Mouse (Mus musculus): Measurements from ENCODE around the gene Olfm2. TPM values are rescaled to one million over a fixed set of nuclear protein-coding genes. Genes with fewer than 3 reads are reported as not detected.
"Not testable (repeated sequence)": the region's sequence is repeated elsewhere in the genome, so short reads cannot be mapped to it uniquely, and the experiment has no call there.

Olfm2 gene
- polyA plus RNA-seq, 1 experiment from 2014 or later = 226 TPM

DNA sequence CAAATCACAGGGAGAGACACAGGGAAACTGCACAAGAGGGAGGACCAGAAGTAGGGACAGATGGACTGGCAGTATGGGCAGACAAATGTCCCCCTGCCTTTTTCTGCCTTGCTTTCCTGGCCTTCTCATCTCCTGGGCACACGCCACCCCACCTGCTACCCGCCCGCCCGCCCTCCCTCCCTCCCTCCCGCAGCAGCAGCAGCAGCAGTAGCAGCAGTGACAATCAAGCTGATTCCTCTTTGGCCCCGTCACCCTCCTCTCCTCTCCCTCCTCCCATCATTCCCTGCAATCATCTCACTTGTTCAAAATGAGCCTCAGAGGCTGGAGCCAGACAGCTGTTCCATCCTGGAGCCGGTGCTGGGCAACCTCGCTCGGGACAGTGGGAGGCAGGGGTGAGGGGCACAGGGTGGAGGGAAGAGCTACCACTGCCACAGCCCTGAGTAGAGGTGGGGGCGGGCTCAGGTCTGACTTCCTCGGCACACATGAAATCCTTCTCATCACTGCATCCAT, 32.6 kb downstream of the Olfm2 start:
- Histone ChIP-seq H3K4me2 (no peak overlapping the region), H3K4me1 (replicated peaks) (peaks cover 17% of the 10 kb centered on the region), H3K27me3 (no peaks in the 10 kb centered on the region), H3K27ac (replicated peaks) (peak overlapping the region; percentile 75), H3K9ac (0 out of 2 replicates have a peak overlapping the region, but pooled peaks have one; percentile 9), H3K4me3 (no peak overlapping the region), H3K9me3 (no peaks in the 10 kb centered on the region), H3K36me3 (peaks cover 3% of the 10 kb centered on the region; the same call in 1 of the 2 replicates)
- WGBS = 9% methylated on average over 8 of the region's 11 CpGs
- peak; percentile 71 for ATAC-seq (ENCODE audit: low FRiP score, low read depth)

DNA sequence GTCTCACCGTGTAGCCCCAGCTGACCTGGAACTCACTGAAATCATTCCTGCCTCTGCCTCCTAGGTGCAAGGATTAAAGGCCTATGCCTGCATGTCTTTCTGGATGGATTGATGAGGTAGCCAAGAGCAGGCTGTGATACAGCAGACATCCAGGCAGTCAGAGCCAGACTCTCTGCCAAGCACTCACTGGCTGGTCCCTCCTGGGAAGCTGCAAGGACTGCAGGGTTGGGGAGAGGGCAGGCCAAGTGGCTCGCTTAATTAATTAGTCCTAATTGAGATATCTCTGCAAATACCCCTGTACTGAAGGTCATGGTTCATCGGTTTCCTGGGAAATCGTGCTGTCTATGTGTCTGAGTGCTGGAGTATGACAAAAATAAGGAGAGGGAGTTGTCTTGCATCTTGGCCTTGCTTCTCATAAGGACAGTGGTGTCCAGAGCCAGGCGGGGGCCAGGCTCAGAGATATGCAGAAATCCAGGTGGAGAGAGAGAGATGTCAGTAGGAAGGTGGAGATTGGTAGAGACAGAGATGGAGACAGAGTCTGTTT, 33.1 kb downstream of the Olfm2 start:
- H3K4me3 ChIP-seq = no peak overlapping the region
- H3K36me3 ChIP-seq = peaks cover 3% of the 10 kb centered on the region; the same call in 1 of the 2 replicates
- peaks cover 17% of the 10 kb centered on the region for H3K4me1 ChIP-seq (replicated peaks)
- no peak overlapping the region for H3K9ac ChIP-seq
- ATAC-seq (ENCODE audit: low FRiP score, low read depth) = peak; percentile 57
- 45% methylated on average over 5 of the region's 5 CpGs for WGBS
- H3K4me2 ChIP-seq = no peak overlapping the region
- H3K27ac ChIP-seq (replicated peaks) = peak overlapping the region; percentile 75
- H3K9me3 ChIP-seq = no peaks in the 10 kb centered on the region
- no peaks in the 10 kb centered on the region for H3K27me3 ChIP-seq

DNA sequence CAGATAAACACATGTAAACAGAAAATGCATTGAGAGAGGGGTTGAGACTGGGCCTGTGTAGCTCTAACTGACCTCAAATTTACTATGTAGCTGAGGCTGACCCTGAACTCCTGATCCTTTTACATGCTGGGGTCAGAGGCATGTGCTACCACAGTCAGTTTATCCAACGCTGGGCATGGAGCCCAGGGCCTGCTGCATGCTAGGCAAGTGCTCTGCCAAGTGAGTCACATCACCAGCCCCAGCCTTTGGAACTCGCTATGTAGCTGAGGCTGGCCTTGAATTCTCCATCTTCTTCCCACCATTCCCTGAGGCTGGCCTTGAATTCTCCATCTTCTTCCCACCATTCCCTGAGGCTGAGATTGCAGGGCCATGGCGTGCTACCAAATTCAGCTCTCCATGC, 35.7 kb downstream of the Olfm2 start:
- ATAC-seq (ENCODE audit: low FRiP score, low read depth) = no peak
- Histone ChIP-seq H3K27ac (replicated peaks) (no peak overlapping the region), H3K36me3 (peaks cover 3% of the 10 kb centered on the region; the same call in 1 of the 2 replicates), H3K4me1 (replicated peaks) (peaks cover 17% of the 10 kb centered on the region), H3K4me2 (no peak overlapping the region), H3K4me3 (no peak overlapping the region), H3K27me3 (no peaks in the 10 kb centered on the region), H3K9me3 (no peaks in the 10 kb centered on the region), H3K9ac (no peak overlapping the region)
- 78% methylated on average over 3 of the region's 3 CpGs for WGBS

DNA sequence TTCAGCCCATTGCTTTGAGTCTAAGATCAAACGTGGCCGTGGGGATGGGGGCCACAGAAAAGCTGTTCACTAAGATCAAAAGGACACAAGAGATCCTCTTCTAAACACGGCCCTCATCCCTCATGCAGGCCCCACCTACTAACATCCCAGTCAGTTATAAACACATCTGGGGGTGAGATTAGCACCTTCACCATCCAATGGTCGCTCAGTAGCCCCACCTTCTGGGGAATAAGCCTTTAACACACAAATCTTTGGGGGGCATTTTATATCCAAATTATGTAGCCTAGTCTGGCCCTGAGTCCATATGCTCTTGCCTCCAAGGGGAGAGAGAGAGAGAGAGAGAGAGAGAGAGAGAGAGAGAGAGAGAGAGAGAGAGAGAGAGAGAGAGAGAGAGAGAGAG, 40.2 kb downstream of the Olfm2 start:
- H3K36me3 ChIP-seq = no peaks in the 10 kb centered on the region
- no peak overlapping the region for H3K27ac ChIP-seq (replicated peaks)
- no peak overlapping the region for H3K4me3 ChIP-seq
- peaks cover 14% of the 10 kb centered on the region for H3K4me1 ChIP-seq (replicated peaks)
- H3K9ac ChIP-seq = no peak overlapping the region
- no peak for ATAC-seq (ENCODE audit: low FRiP score, low read depth)
- no peak overlapping the region for H3K4me2 ChIP-seq
- 45% methylated on average over 4 of the region's 4 CpGs for WGBS
- H3K9me3 ChIP-seq = no peaks in the 10 kb centered on the region
- H3K27me3 ChIP-seq = no peaks in the 10 kb centered on the region

DNA sequence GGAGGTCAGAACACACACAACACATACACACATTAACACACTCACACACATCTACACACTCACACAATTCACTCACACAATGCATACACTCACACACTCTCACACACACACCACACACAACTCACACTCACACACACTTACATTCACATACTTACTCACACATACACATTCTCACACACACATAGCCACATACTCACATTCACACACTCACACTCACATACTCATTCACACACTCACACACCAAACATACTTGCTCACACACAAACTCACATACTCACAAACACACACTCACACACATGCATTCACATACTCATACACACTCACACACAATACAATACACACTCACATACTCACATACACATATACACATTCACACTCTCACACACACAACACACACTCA, 40.7 kb downstream of the Olfm2 start:
- ATAC-seq (ENCODE audit: low FRiP score, low read depth) = no peak
- Histone ChIP-seq H3K36me3 (no peaks in the 10 kb centered on the region), H3K27ac (replicated peaks) (no peak overlapping the region), H3K9ac (no peak overlapping the region), H3K4me2 (no peak overlapping the region), H3K27me3 (no peaks in the 10 kb centered on the region), H3K4me3 (no peak overlapping the region), H3K4me1 (replicated peaks) (peaks cover 14% of the 10 kb centered on the region), H3K9me3 (no peaks in the 10 kb centered on the region)

DNA sequence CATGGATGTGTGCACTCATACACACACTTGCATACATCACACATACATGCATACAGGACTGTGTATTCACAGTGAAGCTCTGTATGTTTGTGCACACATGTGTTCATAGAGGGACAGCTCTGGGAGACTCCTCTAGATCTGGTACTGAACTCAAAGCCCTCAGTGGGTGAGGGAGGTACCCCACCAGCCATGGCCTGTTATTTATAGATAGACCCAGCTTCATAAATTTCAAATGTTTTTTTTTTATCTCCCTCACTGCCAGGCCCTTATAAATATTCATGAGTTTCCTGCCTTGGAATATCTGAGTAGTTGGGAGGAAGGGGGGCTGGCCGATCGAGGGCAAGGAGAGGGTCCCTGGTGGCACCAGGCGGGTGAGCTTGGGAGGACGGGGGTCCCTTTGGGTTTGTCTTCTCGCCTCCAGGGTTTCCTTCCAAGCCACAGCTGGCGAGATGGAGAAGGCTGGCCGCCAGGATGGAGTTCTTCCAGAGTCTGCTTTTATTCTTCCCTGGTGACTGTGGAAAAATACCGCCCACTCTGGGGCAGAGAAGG, 42.2 kb downstream of the Olfm2 start:
- H3K9ac ChIP-seq = no peak overlapping the region
- ATAC-seq (ENCODE audit: low FRiP score, low read depth) = peak; percentile 38
- no peaks in the 10 kb centered on the region for H3K9me3 ChIP-seq
- H3K4me3 ChIP-seq = no peak overlapping the region
- no peak overlapping the region for H3K4me2 ChIP-seq
- H3K36me3 ChIP-seq = no peaks in the 10 kb centered on the region
- WGBS = 20% methylated on average over 8 of the region's 8 CpGs
- H3K4me1 ChIP-seq (replicated peaks) = peaks cover 14% of the 10 kb centered on the region
- no peaks in the 10 kb centered on the region for H3K27me3 ChIP-seq
- H3K27ac ChIP-seq (replicated peaks) = peak overlapping the region; percentile 50

DNA sequence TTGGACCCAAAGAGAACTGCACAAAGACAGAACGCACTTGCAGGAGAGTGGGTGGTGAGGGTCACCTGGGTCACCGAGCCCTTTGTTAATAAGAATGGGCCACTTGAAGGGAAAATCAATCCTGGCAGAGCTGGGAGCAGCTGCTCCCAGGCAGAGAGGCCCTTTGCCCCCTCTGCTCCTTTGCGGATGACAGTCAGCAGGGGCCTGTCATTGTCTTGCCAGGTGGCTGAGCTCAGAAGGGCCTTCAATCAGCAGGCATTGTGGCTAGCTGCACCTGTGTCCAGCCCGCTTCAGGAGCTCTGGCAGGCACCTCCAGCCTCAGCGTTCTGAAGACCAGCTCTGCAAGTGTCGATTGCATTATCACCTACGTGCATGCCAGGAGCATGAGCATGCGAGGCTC, 48.7 kb downstream of the Olfm2 start:
- no peaks in the 10 kb centered on the region for H3K9me3 ChIP-seq
- no peaks in the 10 kb centered on the region for H3K27me3 ChIP-seq
- H3K27ac ChIP-seq (replicated peaks) = peak overlapping the region; percentile 48; the same call in 1 of the 2 replicates
- 9% methylated on average over 8 of the region's 8 CpGs for WGBS
- ATAC-seq (ENCODE audit: low FRiP score, low read depth) = no peak
- peaks cover 33% of the 10 kb centered on the region for H3K4me1 ChIP-seq (replicated peaks)
- no peak overlapping the region for H3K4me2 ChIP-seq
- H3K36me3 ChIP-seq = no peaks in the 10 kb centered on the region
- no peak overlapping the region for H3K4me3 ChIP-seq
- H3K9ac ChIP-seq = no peak overlapping the region

DNA sequence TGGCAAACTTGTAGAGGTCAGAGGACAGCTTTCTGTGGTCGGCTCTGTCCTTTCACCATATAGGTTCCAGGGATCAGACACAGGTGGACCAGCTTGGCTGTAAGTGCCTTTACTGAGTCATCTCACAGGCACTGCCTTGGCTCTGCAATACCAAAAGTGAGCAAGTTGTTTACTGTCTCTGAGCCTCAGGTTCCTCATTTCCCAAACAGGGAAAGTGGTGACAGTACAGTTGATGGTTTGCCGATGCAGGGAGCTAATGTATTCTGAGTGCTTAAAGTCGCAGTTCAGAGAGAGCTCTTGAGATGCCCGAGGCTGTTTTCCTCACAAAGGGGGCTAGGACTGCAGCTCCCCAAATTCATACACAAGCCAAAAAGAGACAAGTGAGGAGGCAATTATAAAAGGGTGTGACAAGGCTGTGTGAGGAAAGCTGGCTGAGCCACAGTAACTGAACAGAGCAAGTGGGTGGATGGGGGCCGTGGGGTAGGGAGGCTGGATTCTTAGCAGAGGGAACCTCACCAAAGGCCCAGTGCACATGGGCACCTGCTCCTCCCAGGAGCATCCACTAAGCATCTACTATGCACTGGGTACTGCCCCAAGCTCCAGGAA, 49.9 kb downstream of the Olfm2 start:
- H3K4me2 ChIP-seq = no peak overlapping the region
- no peaks in the 10 kb centered on the region for H3K36me3 ChIP-seq
- H3K9me3 ChIP-seq = no peaks in the 10 kb centered on the region
- H3K9ac ChIP-seq = no peak overlapping the region
- 42% methylated on average over 5 of the region's 5 CpGs for WGBS
- H3K27me3 ChIP-seq = no peaks in the 10 kb centered on the region
- H3K27ac ChIP-seq (replicated peaks) = no peak overlapping the region
- H3K4me3 ChIP-seq = no peak overlapping the region
- ATAC-seq (ENCODE audit: low FRiP score, low read depth) = no peak
- H3K4me1 ChIP-seq (replicated peaks) = peaks cover 33% of the 10 kb centered on the region

DNA sequence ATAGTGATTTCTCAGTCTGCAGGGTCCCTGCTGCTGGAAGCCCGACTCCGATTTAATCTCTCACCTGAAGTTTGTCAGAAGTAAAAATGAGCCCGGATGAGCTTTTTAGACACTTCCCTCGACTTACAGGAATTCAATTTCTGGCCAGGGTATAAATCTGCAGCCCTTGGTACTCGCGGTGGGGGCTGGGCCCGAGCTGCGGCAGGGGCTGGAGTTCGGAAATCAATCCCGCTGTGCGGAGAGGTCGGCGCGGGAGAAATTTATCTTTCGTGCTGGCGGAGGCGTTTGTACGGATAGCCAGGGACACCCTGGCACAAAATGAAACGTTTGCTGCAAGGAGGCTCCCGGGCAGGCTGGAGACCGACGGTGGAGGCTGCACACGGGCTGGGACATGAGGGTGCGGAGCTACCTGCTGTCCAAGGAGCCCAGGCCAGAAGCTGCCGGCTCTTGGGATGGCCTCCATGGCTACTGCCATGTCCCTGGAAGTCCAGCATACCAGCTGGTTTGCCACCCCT, 51.4 kb downstream of the Olfm2 start:
- Histone ChIP-seq H3K27me3 (no peaks in the 10 kb centered on the region), H3K9ac (peak overlapping the region; percentile 17; the same call in 1 of the 2 replicates), H3K9me3 (no peaks in the 10 kb centered on the region), H3K4me3 (peak overlapping the region; percentile 16), H3K27ac (replicated peaks) (peak overlapping the region; percentile 64), H3K4me1 (replicated peaks) (peaks cover 39% of the 10 kb centered on the region), H3K36me3 (no peaks in the 10 kb centered on the region), H3K4me2 (peak overlapping the region; percentile 48)
- 3% methylated on average over 25 of the region's 25 CpGs for WGBS
- peak; percentile 37; the same call in 1 of the 2 replicates for ATAC-seq (ENCODE audit: low FRiP score, low read depth)

DNA sequence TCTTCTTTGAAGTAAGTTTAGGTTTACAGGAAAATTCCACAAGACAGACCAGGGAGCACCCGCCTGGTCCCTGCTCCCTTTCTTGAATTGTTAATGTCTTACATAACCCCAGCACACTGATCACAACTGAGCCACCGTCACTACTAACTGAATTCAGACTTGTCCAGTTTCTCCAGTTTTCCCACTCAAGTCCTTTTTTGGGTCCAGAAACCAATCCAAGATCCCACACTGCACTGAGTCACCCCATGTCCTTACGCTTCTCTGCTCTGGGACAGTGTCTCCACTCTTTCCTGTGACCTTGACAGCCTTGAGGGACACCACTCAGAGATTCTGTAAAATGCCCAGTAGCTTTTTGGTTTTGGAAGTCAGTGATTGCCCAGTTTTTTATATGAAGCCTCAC, 53.3 kb downstream of the Olfm2 start:
- H3K9ac ChIP-seq = no peak overlapping the region
- H3K9me3 ChIP-seq = no peaks in the 10 kb centered on the region
- no peak overlapping the region for H3K27ac ChIP-seq (replicated peaks)
- no peak overlapping the region for H3K4me2 ChIP-seq
- no peaks in the 10 kb centered on the region for H3K36me3 ChIP-seq
- WGBS = 94% methylated on average over 3 of the region's 3 CpGs
- H3K4me1 ChIP-seq (replicated peaks) = peaks cover 41% of the 10 kb centered on the region
- ATAC-seq (ENCODE audit: low FRiP score, low read depth) = no peak
- no peak overlapping the region for H3K4me3 ChIP-seq
- no peaks in the 10 kb centered on the region for H3K27me3 ChIP-seq

DNA sequence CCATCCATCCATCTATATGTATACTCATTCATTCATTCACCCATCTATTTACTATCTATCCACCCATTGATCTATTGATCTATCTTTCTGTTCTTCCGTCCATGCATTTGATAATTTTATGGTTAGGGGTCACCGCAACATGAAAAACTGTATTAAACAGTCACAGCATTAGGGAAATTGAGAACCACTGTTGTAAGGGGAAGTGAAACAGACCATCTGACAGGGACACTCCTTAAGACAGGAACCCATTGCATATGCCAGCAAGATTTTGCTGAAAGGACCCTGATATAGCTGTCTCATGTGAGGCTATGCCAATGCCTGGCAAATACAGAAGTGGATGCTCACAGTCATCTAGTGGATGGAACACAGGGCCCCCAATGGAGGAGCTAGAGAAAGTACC, 55.7 kb downstream of the Olfm2 start:
- H3K36me3 ChIP-seq; H3K4me3 ChIP-seq; H3K27me3 ChIP-seq; ATAC-seq (ENCODE audit: low FRiP score, low read depth); H3K9ac ChIP-seq; H3K9me3 ChIP-seq; H3K4me2 ChIP-seq: not testable (repeated sequence)
- peaks cover 22% of the 10 kb centered on the region for H3K4me1 ChIP-seq (replicated peaks)
- peak overlapping the region; percentile 61; the same call in 1 of the 2 replicates for H3K27ac ChIP-seq (replicated peaks)
- WGBS = 83% methylated on average over 2 of the region's 2 CpGs

DNA sequence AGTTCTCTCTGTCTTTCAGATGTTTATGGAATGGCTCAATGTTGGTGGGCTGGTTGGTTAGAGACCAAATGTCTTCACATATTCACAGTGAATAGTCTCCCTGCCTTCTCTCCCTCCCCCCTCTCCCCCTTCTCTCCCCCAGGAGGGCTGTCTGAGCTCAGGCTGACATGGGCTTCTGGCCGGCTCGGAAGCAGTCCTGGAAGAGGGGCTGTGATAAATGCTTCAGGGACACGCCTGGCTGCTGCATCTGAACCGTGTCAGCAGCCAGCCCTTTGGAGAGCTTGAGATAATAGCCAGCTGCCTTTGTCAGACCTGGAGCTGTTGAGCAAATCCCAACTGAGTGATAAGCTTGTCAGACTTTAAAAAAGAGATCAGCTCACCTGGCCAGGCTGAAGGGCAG, 56.2 kb downstream of the Olfm2 start:
- H3K9ac ChIP-seq = no peak overlapping the region
- no peak overlapping the region for H3K4me2 ChIP-seq
- peak overlapping the region; percentile 61 for H3K27ac ChIP-seq (replicated peaks)
- ATAC-seq (ENCODE audit: low FRiP score, low read depth) = peak; percentile 52; the same call in 1 of the 2 replicates
- H3K4me1 ChIP-seq (replicated peaks) = peaks cover 16% of the 10 kb centered on the region
- H3K36me3 ChIP-seq = no peaks in the 10 kb centered on the region
- H3K4me3 ChIP-seq = no peak overlapping the region
- H3K27me3 ChIP-seq = no peaks in the 10 kb centered on the region
- no peaks in the 10 kb centered on the region for H3K9me3 ChIP-seq
- WGBS = 2% methylated on average over 4 of the region's 4 CpGs
